Mouse (Mus musculus) lung, adult 10 weeks (tissue): Measurements from ENCODE around the gene Syn2. TPM values are rescaled to one million over a fixed set of nuclear protein-coding genes. Genes with fewer than 3 reads are reported as not detected.

ENCODE experiments used
- polyA plus RNA-seq: library from polyadenylated mRNA; stranded (reverse); fragments of 350-450 nt; fragmentation: Illumina TruSeq; extraction: RNeasy Lipid Tissue Mini Kit (QIAGEN cat#74804); gene quantifications from one replicate; pipeline ENCODE4 v1.2.3, GENCODE M21; 2014; ENCODE audit warnings: low read depth, low replicate concordance; ENCODE audit not compliant: insufficient read depth

Gene Syn2
- polyA plus RNA-seq: 4.5 TPM

DNA sequence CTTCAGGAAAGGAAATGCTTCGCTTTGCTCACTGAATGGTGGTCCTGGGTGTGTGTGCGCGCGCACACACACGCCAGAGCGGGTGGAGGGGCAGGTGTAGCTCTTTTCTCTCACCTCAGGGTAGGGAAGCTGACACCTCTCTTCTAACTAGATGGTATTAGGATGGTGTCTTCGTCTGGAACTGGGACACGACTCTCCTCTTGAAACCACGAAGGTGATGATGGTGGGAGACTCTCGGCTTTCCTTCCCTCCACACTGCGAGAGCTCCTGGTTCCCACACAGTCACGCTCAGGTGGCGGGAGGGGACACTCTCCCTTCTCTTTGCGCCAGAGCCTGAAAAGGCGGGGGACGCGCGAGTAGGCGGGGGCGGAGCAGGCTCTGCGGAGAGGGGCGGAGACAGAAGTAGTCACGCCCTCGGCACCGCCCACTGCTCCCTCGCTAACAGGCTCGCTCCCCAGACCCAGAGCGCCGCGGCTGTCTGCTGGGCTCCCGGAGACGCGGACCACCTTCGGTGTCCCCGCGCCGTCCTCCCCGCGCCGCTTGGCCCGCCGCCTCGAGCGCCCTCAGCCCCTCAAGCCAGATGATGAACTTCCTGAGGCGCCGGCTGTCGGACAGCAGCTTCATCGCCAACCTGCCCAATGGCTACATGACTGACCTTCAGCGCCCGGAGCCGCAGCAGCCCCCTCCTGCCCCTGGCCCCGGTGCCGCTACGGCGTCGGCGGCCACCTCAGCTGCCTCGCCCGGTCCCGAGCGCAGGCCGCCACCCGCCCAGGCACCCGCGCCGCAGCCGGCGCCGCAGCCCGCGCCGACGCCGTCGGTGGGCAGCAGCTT, at the start of gene Syn2:
Syn2 (plus strand) TSS at position 402 of the 831 bp plus-strand sequence.

DNA sequence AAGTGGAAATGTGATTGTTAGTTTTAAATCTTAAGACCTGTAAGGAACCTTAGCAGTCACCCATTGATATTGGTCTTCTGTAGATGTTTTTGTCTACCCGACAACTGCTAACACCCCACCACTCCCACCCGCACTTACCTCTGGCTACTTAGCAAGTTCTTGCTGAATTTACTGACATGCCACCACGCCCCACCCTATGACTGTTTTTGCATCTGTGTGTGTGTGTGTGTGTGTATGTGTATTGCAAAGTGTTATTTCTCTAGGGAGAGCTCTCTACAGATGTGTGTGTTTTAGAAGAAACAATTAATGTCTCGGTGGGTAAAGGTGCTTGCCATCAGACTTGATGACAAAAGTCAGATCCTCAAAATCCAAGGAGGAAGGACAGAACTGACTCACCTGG, 92.3 kb downstream of the Syn2 start, which contains the start of gene Gm17482:
Gm17482 (plus strand) TSS at position 301 of the 400 bp plus-strand sequence.

DNA sequence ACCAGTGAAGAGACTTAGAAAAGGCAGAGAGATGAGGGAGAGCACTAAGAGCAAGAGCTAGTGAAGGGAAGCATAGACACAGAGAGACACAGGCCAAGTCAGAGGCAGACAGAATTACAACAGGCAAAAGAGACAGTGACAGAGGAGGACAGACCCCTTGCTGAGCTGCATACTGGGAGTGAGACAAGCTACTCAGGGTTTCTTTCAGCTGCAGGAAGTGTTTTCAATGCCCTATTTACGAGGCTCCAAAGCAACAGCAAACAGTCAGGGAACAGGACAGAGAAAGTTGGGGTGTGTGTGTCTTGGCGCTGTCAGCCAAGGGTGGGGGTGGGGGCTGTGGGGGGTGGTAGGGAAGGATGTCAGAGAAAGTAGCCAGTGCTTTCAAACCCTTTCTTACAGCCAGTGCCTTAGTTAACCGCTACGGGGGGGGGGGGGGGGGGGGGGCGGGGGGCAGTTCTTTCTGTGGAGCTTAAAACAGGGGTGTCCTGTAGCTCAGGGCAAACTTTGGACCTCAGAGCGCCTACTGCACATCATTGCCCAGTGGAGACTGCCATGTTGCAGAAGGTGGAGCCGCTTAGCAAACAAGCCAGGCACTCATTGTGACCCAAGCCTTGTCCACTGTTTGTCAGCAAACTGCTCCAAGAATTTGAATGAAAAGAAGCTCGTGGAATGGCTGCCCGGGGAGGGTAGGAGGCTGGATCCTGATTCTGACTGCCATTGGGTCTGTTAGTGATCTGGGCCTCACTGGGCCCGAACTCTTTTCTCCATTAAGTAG, 117.6 kb downstream of the Syn2 start, which contains the start of gene Timp4:
Timp4 (minus strand) TSS at position 107 of the 775 bp plus-strand sequence.

Other genes starting within 250 kb of the Syn2 start
- 25.6 TPM for gene Vgll4, start 164.9 kb upstream of the Syn2 start, polyA plus RNA-seq
- gene Tamm41, start 97.0 kb upstream of the Syn2 start, polyA plus RNA-seq: 9.9 TPM
- gene Gm17482, start 92.4 kb downstream of the Syn2 start, polyA plus RNA-seq: not detected
- 1.2 TPM for gene Timp4, start 117.3 kb downstream of the Syn2 start, polyA plus RNA-seq
- gene Pparg, start 226.0 kb downstream of the Syn2 start, polyA plus RNA-seq: 9.2 TPM